Mouse (Mus musculus) CH12F3 (cell line): ENCODE data around the gene Tfpt.
"Not testable (repeated sequence)": the region's sequence is repeated elsewhere in the genome, so short reads cannot be mapped to it uniquely, and the experiment has no call there.

Source experiments
- in situ Hi-C: fragments of 300-500 bp; cut with MboI; formaldehyde crosslinking; loops from 2 replicates; pipeline ENCODE4 v1.14.3; 2020; ENCODE audit warnings: low sequenced_read_pairs

Gene Tfpt

DNA sequence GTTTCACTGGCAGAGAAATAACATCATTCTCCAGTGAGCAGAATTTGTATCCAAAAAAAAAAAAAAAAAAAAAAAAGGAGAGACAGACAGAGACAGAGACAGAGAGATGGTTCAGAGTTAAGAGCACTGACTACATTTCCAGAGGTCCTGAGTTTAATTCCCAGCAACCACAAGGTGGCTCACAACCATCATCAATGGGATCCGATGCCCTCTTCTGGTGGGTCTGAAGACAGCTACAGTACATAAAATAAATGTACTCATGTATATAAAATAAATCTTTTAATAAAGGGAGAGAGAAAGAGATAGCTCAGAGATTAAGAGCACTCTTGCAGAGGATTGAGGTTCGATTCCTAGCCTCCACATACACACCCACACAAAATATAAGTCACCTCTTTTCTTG, 51.5 kb downstream of the Tfpt start:
- in situ Hi-C loops = no loop called here

DNA sequence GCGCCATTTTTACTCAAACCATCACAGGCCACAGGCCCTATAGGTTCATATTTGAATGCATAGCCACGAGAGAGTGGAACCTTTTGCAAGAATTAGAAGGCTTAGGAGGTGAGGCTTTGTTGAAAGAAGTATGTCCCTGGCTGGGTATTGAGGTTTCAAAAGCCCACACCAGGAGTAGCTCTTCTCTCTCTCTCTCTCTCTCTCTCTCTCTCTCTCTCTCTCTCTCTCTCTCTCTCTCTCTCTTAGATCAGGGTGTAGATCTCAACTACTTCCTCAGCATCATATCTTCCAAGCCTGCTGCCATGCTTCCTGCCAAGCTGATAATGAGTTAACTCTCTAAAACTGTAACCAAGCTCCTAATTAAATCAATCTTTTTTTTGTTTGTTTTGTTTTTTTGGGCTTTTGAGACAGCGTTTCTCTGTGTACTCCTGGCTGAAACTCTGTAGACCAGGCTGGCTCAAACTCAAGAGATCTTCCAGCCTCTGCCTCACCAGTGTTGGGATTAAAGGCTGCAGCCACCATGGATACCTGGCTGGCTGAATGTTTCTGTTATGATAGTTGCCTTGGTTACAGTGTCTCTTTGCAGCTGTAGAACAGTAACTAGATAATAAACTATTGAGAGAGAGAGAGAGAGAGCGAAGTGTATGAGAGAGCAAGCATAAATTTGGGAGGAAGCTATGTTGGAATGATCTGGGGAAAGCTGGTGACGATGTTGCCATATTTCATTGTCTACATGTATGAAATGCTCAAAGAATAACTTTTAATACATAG, 53.2 kb downstream of the Tfpt start:
- in situ Hi-C loops = no loop called here

DNA sequence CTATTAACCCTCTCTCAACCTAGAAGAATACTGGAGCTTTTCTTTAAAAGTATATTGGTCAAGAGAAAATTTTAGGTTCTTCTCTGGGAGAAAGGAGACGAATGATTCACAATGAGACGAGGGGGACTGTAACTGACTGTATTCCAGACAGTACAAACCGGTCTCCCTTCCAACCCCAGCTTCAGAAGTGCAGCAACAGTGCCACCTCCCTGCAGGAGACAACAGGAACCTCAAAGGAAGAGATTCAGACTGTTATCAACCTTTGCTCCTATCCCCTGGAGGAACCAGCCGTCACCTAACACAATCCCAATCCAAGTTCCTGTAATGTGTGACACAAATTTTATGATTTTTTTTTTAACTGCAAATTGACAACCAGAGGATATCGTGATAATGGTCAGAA, 55.5 kb downstream of the Tfpt start:
- in situ Hi-C loops = no loop called here

DNA sequence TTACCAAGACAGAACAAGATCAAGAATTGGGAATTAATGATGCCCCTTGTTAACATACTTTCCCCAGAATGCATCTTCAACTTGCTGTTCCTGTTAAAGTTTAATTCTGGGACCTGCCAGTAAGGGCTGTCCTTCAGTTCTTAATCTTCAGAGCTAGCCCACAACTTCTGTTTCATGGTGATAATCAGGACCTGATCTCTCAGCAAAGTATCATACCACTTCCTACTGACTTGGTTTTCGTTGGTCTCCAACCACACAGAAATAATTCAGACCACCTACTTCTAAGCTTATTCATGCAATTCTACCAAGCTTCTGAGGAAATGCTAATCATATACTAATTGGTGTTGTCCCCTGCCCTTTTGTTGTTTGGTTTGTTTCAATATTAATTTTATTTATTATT, 57.9 kb downstream of the Tfpt start:
- in situ Hi-C loops = no loop called here

DNA sequence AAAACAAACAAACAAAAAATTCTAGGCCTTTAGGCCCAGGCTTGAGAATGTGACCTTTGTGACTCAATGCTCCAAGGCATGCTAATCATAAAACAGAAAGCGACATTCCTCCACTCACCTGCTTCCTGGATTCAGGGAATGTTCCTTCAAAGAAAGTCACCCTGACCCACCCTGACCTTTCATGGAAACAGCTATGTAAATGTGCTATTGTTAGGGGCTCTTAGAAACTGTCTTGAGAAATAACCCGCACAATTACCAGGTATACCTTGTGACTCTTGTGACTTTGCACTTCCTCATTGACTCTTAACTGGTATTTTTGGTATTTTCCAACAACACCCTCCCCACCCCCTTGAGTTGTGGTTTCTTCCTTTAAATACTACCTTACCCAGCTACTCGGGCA, 59.1 kb downstream of the Tfpt start:
- in situ Hi-C loops = not testable (repeated sequence)
